Mouse (Mus musculus) stomach, embryonic 14.5 days (tissue): ENCODE data around the gene Vps45. TPM values are rescaled to one million over a fixed set of nuclear protein-coding genes. Genes with fewer than 3 reads are reported as not detected.

Experiments used
- ATAC-seq: fragments of 200-750 bp; cut with Nextera tagmentation; 2 replicates; pipeline ENCODE4 v1.8.0; 2017; ENCODE audit warnings: low read depth, moderate TSS enrichment; ENCODE audit not compliant: insufficient number of reproducible peaks, insufficient read depth, low FRiP score
- H3K27ac ChIP-seq: fragments of 300-500 bp; sonication (generic); 2 replicates; pipeline ENCODE4 v1.5.1; 2014; ENCODE audit warnings: mild to moderate bottlenecking, low read length, moderate library complexity, mixed read lengths
- H3K27me3 ChIP-seq: fragments of 300-500 bp; sonication (generic); 2 replicates; pipeline ENCODE4 v1.6.1; 2014; ENCODE audit warnings: low read length, control low read depth, mixed read lengths; ENCODE audit not compliant: control insufficient read depth, insufficient read depth
- H3K36me3 ChIP-seq: fragments of 300-500 bp; sonication (generic); 2 replicates; pipeline ENCODE4 v1.6.1; 2014; ENCODE audit warnings: mild to moderate bottlenecking, control low read depth, low read length, moderate library complexity, mixed read lengths; ENCODE audit not compliant: control insufficient read depth, insufficient read depth
- H3K4me1 ChIP-seq: fragments of 300-500 bp; sonication (generic); 2 replicates; pipeline ENCODE4 v1.6.1; 2014; ENCODE audit warnings: low read length, control low read depth, mixed read lengths; ENCODE audit not compliant: control insufficient read depth, insufficient read depth
- H3K4me2 ChIP-seq: fragments of 300-500 bp; sonication (generic); replicated peaks from 2 replicates; pipeline ENCODE4 v1.6.1; 2014; ENCODE audit warnings: low read depth, low read length, control low read depth
- H3K4me3 ChIP-seq: fragments of 300-500 bp; sonication (generic); 2 replicates; pipeline ENCODE4 v1.5.1; 2014; ENCODE audit warnings: low read depth, low read length, control low read depth
- H3K9ac ChIP-seq: fragments of 300-500 bp; sonication (generic); replicated peaks from 2 replicates; pipeline ENCODE4 v1.6.1; 2014; ENCODE audit warnings: low read depth, mild to moderate bottlenecking, control low read depth, low read length, moderate library complexity, mixed read lengths
- H3K9me3 ChIP-seq: fragments of 300-500 bp; sonication (generic); 2 replicates; pipeline ENCODE4 v1.6.1; 2016; ENCODE audit warnings: low read depth, low read length, control low read depth; ENCODE audit not compliant: control insufficient read depth
- WGBS: fragments of 180-500 bp; shearing (Covaris S2); extraction: QIAGEN DNeasy Blood & Tissue Kit; methylation state at CpG from one replicate; pipeline ENCODE4 v1.1.7; 2014; 5-methylcytosine and 5-hydroxymethylcytosine counted together
- polyA plus RNA-seq: library from polyadenylated mRNA; unstranded; fragments of >200 nt; fragmentation: Nextera tagmentation; extraction: Ambion mirVana; gene quantifications from 2 replicates; pipeline ENCODE4 v1.2.1, GENCODE M21; 2014

Vps45 gene
- polyA plus RNA-seq, 1 experiment from 2014 or later: 22.5 TPM

DNA sequence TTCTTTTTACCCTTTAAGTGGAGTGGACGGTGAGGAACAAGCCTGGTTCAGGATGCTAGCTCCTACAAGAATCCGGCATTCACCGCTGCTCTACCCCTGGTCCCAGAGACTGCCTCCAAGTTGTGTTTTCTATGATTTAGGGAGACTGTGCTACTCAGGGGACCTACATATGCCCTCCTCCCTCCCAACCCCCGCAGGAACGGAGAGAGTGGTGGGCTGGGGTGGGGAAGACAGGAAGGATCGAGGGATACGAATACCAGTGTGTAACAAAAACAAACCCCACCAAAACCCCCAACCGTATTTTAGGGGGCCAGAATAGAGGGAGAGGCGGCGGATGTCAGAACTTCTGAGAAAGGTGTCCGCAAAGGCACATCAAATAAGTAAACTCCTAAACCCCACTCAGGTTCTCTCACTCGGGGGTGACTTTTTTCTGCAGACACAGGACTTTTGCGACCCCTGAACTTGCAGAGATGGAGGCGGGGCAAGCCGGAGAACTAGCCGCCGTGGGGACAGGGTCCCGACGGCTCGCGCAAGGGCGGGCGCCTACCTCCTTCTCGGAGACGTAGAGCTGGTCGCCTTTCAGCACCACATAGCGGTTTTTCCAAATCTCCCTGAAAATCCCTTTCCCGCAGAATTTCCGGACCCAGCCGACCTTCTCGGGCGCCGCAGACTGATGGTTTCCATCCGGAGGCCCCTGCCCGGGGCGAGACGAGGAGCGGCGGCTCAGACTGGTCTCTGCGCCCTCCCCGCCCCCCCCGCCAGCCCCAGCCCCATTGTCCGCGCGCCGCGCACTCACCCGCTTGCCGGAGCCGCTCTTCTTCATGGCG, 63.1 kb downstream of the Vps45 start:
- H3K9ac ChIP-seq: peak overlapping the region; percentile 96
- peaks cover 17% of the 10 kb centered on the region for H3K36me3 ChIP-seq
- peak overlapping the region; percentile 97 for H3K27ac ChIP-seq
- H3K4me2 ChIP-seq: peak overlapping the region; percentile 67
- H3K4me1 ChIP-seq: peaks cover 18% of the 10 kb centered on the region; the same call in 1 of the 2 replicates
- no peaks in the 10 kb centered on the region for H3K27me3 ChIP-seq
- no peaks in the 10 kb centered on the region for H3K9me3 ChIP-seq
- peak; percentile 56; the same call in 1 of the 2 replicates for ATAC-seq
- WGBS: under 1% methylated on average over 51 of the region's 51 CpGs
- H3K4me3 ChIP-seq: peak overlapping the region; percentile 67

DNA sequence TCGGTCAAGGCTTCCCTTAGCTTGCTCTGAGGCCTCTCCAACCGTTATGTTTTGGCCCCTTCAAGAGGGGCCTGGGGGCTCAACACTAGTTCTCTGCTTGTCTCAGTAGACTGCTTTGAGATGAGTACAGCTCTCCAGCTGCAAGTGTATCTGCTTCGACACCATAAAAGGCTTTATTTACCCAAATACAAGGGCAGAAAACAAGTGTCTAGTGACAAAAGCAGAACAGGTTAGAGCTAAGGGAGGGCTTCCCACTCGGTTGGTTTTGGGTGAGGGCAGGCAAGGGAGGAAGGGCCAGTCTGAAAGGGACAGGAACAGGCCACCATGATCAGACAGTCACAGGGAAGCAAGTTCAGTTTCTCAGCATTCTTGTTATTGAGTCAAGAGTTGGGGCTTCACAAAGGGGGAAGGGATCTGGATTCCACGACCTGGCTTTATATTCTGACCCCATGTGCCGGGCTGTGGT, 63.9 kb downstream of the Vps45 start:
- 13% methylated on average over 6 of the region's 6 CpGs for WGBS
- H3K4me1 ChIP-seq: peaks cover 18% of the 10 kb centered on the region; the same call in 1 of the 2 replicates
- H3K4me2 ChIP-seq: peak overlapping the region; percentile 67
- peak overlapping the region; percentile 96 for H3K9ac ChIP-seq
- H3K36me3 ChIP-seq: peaks cover 25% of the 10 kb centered on the region
- peak overlapping the region; percentile 97 for H3K27ac ChIP-seq
- no peak for ATAC-seq
- H3K4me3 ChIP-seq: peak overlapping the region; percentile 67
- H3K27me3 ChIP-seq: no peaks in the 10 kb centered on the region
- no peaks in the 10 kb centered on the region for H3K9me3 ChIP-seq

DNA sequence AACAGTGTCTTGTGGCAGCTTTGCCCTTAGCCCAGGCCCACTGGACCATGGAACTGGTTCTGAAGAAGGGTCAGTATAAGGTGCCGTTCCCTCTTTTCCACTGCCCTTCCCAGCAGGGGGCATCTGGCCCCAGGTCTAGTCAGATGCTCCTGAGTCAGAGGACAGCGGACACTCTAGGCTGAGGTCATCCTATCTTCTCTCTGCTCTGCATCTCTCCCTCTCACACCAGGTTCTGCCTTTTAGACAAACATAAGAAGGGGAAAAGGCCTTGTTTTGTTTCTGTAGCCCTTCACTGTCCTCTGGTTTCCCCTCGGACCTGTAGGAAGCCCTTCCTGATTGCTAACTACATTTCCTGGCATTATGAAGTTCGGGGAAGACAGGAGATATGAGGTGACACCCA, 64.4 kb downstream of the Vps45 start:
- ATAC-seq: no peak
- peaks cover 28% of the 10 kb centered on the region for H3K36me3 ChIP-seq
- H3K27ac ChIP-seq: peak overlapping the region; percentile 97; the same call in 1 of the 2 replicates
- H3K9me3 ChIP-seq: no peaks in the 10 kb centered on the region
- peak overlapping the region; percentile 67 for H3K4me2 ChIP-seq
- peak overlapping the region; percentile 67 for H3K4me3 ChIP-seq
- H3K4me1 ChIP-seq: peaks cover 18% of the 10 kb centered on the region; the same call in 1 of the 2 replicates
- no peaks in the 10 kb centered on the region for H3K27me3 ChIP-seq
- 21% methylated on average over 4 of the region's 4 CpGs for WGBS
- peak overlapping the region; percentile 96 for H3K9ac ChIP-seq

DNA sequence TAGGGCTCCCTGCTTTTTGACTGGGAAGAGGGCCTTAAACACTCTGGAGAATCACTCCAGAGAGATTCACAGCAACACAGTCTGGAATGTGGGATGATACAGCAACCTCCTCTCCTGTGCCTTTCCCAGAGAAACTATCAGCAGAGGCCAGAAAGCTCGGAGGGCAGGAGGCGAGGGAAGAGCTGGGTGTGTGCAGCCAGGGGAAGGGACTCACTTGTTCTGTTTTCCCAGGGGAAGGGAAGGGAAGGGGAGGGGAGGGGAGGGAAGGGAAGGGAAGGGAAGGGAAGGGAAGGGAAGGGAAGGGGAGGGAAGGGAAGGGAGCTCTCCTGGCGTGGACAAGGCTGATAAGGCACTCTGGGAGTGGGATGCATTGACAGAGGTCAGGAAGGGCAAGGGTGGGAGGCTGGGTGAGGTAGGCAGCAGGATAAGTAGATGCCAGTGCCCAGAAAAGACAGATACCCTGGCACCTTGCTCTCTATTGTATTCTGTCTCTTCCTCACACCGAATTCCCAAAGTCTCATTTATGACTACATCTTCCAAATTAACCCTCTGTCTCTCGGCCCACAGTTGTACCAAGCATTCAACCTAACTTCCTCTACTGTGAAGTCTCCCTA, 65.2 kb downstream of the Vps45 start:
- peak overlapping the region; percentile 67 for H3K4me2 ChIP-seq
- no peaks in the 10 kb centered on the region for H3K27me3 ChIP-seq
- no peak for ATAC-seq
- no peaks in the 10 kb centered on the region for H3K9me3 ChIP-seq
- H3K9ac ChIP-seq: no peak overlapping the region
- H3K4me3 ChIP-seq: peak overlapping the region; percentile 67; the same call in 1 of the 2 replicates
- WGBS: 50% methylated on average over 5 of the region's 5 CpGs
- H3K36me3 ChIP-seq: peaks cover 35% of the 10 kb centered on the region
- peaks cover 18% of the 10 kb centered on the region; the same call in 1 of the 2 replicates for H3K4me1 ChIP-seq
- H3K27ac ChIP-seq: peak overlapping the region; percentile 97; the same call in 1 of the 2 replicates

DNA sequence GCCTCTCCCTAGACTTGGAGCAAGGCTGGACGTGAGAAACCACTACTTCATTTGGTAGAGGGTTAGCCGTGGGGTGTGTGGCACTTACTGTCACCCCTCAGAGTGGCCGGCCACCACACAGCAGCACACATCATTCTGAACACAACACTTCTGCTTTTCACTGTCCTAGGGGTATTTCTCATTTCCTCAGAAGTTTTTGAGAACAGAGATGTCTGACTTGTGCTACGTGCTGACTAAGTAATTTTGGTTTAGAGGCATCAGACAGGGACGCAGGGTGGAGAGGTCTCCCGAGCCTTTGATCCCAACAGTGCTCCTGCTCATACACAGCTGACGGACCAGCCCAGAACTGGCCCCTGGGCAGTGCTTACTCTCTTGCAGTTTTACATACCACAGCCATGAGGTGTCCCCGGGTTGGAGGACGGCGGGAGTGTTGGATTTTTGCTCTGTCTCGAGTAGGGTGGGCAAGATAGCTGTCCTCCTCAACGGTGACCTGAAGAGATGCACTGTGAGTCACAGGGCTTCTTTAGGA, 67.8 kb downstream of the Vps45 start:
- peaks cover 13% of the 10 kb centered on the region; the same call in 1 of the 2 replicates for H3K4me1 ChIP-seq
- H3K36me3 ChIP-seq: peaks cover 36% of the 10 kb centered on the region
- WGBS: 82% methylated on average over 12 of the region's 12 CpGs
- no peak overlapping the region for H3K9ac ChIP-seq
- no peak for ATAC-seq
- no peaks in the 10 kb centered on the region for H3K9me3 ChIP-seq
- H3K4me3 ChIP-seq: no peak overlapping the region
- no peaks in the 10 kb centered on the region for H3K27me3 ChIP-seq
- H3K27ac ChIP-seq: no peak overlapping the region
- H3K4me2 ChIP-seq: no peak overlapping the region

DNA sequence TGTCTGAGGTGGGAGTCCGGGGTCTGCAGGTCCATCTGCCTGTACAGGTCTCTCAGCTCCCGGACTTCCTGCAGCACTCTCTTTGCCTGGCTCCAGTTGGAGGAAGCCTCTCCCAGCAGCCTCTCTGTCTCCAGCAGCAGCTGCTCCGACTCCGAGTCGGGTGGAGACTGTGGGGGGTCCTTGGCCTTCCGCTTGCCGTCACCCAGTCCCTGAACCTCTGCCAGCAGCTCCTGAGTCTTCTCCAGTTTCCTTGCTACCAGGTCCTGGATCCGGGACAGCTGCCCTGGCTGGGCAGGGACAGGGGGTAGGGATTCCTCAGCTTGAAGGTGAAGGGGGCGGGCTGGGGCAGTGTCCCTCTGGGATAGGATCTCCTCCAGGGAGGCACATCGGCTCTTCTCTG, 69.3 kb downstream of the Vps45 start:
- H3K4me2 ChIP-seq: no peak overlapping the region
- peaks cover 16% of the 10 kb centered on the region; the same call in 1 of the 2 replicates for H3K4me1 ChIP-seq
- WGBS: 55% methylated on average over 10 of the region's 10 CpGs
- no peak overlapping the region for H3K9ac ChIP-seq
- H3K27ac ChIP-seq: peak overlapping the region; percentile 71; the same call in 1 of the 2 replicates
- H3K36me3 ChIP-seq: peaks cover 36% of the 10 kb centered on the region
- H3K27me3 ChIP-seq: no peaks in the 10 kb centered on the region
- H3K4me3 ChIP-seq: no peak overlapping the region
- no peak for ATAC-seq
- no peaks in the 10 kb centered on the region for H3K9me3 ChIP-seq

DNA sequence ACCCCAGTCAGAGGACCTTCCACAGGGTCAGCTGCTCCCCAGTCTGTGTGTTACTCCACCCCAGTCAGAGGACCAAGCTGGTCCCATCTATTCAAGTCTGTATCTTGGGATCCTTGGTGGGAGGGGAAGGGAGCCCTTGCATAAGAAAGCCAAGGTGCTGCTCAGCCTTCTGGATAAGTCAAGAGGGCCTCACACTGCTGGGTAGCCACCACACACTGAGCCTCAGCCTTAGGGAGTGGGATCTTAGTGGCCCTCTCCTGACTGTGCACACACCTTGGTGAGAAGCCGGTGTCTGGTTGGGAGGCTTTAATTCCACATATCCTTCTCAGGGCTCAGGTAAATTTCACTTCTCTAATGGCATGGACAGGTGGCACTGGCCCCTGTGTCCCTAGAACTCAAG, 70.1 kb downstream of the Vps45 start:
- Histone ChIP-seq H3K4me3 (no peak overlapping the region), H3K4me1 (peaks cover 10% of the 10 kb centered on the region; the same call in 1 of the 2 replicates), H3K36me3 (peaks cover 36% of the 10 kb centered on the region), H3K27ac (no peak overlapping the region), H3K9ac (no peak overlapping the region), H3K27me3 (no peaks in the 10 kb centered on the region), H3K9me3 (no peaks in the 10 kb centered on the region), H3K4me2 (no peak overlapping the region)
- no peak for ATAC-seq
- 88% methylated on average over 1 of the region's 1 CpGs for WGBS

DNA sequence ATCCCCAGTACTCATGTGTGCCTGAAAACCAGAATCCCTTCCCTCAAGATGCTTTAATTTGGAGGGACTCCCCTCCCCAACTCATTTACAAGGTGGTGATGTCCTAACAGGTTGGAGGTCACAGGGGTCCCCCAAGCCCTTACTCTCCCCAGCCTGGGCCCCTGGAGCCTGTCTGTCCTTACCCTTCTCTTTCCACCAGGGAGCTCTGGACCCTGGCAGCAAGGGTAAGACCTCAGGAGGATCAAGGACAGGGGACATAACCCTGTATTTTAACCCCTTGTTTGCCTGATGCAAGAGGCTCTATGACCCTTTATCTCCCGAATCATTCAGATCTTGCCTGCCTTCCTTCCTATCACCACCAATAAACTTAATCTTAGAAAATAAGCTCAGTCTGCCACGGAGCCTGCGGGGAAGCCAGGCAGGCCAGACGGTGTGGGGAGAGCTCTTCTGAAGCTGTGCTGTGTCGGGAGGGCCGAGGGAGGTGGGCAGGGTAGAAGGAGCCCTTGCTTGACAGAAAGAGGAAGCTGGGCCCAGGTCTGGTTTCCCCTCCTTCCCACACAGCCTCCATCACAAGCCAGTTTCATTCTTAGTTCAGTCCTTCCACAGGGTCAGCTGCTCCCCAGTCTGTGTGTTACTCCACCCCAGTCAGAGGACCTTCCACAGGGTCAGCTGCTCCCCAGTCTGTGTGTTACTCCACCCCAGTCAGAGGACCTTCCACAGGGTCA, 70.7 kb downstream of the Vps45 start:
- Histone ChIP-seq H3K27me3 (no peaks in the 10 kb centered on the region), H3K4me2 (no peak overlapping the region), H3K9ac (no peak overlapping the region), H3K36me3 (peaks cover 36% of the 10 kb centered on the region), H3K27ac (peak overlapping the region; percentile 91; the same call in 1 of the 2 replicates), H3K4me3 (no peak overlapping the region), H3K9me3 (no peaks in the 10 kb centered on the region), H3K4me1 (peaks cover 10% of the 10 kb centered on the region; the same call in 1 of the 2 replicates)
- ATAC-seq: no peak
- WGBS: 70% methylated on average over 6 of the region's 6 CpGs
